Mouse (Mus musculus): ENCODE measurements at regions not wholly inside any gene's neighbourhood (a gene's known extent, or its start where the extent isn't known, plus 50 kb on each side); places are given as distances from the start of the nearest gene placed in this dataset.
A peak's percentile ranks its signal among the peaks of the same experiment; 100 is the strongest.
"Not testable (repeated sequence)": the region's sequence is repeated elsewhere in the genome, so short reads cannot be mapped to it uniquely, and the experiment has no call there.

DNA sequence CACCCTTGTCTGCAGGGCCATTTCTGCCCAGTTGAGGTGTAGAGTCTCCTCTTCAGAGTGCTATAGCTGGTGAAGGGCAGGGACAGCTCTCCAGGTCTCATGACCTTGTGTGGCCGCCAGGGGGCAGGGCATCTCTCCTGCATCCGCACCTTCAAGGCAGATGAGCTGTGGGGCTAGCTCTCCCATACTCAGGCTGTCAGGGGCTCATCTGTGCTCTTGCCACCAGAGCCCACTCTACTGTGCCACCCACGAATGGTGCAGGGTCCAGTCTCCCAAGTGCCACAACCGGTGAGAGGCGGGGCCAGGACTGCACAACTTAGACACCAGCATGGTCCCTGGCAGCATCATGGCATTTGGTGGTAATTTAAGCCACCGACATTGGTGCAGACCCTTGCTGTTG is 111.3 kb downstream of the Syt10 start:
- DNase-seq (ENCODE audit: inconsistent ontology term), result peak; percentile 10

GRCm38 (mm10) chr15:89724356-89724755 is 117.3 kb downstream of the Syt10 start:
- DNase-seq (ENCODE audit: inconsistent ontology term), result peak; percentile 65

DNA sequence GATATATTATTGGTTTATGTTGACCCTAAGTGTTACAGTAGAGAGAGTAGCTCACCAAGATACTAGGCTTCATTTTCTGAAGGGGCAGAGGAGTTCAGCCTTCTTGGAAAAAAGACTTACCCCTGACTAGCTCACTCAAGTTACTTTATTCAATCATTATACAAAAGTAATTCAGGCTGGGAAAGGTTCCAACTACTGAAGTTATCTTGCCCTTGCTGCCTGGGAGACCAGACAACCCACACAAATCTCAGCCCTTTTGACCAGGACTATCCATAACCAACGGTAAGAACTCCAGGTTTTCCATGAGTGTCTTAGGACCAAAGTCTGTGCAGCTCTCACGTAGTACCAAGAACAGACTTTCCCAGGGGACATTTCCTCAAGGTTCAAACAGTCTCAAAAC is 105.5 kb upstream of the Rabl2 start:
- DNase-seq (ENCODE audit: inconsistent ontology term), result peak; percentile 6

DNA sequence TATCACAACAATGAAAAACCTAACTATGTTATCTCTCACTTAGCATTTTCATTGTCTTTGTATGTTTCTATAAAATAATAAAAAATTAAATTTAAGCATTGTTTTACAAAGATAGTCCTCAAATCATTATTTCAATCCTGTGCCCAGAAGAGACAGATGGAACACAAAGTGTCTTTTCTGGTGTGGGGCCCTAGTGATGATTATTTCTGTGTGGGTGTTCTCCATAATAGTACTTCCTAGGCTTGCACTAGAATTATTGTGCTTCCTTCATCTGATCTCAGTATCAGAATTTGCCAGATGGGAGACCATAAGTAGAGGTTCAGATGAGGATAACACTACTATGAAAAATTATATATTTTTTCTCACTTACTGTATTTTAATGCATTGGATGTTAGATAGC is 84.6 kb upstream of the Rabl2 start:
- no peak for DNase-seq (ENCODE audit: inconsistent ontology term)

- DNase-seq (ENCODE audit: inconsistent ontology term), result not testable (repeated sequence)
These were observed 64.8 kb upstream of the Rabl2 start for GRCm38 (mm10) chr15:89656558-89656957.

Data from Muller cell, postnatal 12 days (primary cell).